Mouse (Mus musculus): ENCODE measurements around the gene Zc3h7b. TPM values are rescaled to one million over a fixed set of nuclear protein-coding genes. Genes with fewer than 3 reads are reported as not detected.
"Not testable (repeated sequence)": the region's sequence is repeated elsewhere in the genome, so short reads cannot be mapped to it uniquely, and the experiment has no call there.

Zc3h7b gene
- 9.8 and 10.0 TPM in 2 replicates for polyA plus RNA-seq (2016; fragmentation: Nextera tagmentation; extraction: Ambion mirVana)

DNA sequence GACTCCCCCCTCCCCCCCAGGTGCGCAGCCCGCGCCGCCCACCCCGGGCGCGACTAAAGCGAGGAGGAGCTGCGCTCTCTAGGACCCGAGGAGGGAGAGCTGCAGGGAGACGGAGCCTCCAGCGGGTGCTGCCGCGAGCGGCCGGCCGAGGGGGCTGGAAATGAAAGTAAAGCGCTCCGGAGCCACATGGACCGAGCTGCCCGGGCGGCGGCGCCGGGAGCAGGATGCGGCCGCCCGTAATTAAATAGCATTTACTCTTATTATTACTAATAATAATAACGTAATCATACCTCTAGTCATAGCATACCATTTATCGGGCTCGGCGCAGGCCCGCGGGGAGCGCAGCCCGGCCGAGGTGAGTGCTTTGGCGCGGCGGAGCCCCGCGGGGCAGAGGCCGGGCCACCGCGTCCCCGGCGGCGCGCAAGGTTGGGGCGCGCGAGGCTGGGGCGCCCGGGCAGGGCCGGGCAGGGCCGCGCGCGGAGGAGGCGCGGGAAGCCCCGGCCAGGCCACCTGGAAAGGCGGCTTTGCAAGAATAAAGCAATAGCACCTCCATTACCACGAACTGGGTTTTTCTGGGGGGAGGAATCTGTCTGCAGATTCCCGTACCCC lies at the start of gene Zc3h7b, which contains the start of gene Rangap1:
Gene Zc3h7b, plus strand, starts transcription at position 66 of the 609 bp plus-strand sequence.
Gene Rangap1, minus strand, starts transcription at position 539 of the 609 bp plus-strand sequence.
- H3K4me3 ChIP-seq = peak within 1 kb of the TSS; percentile 78
- peak within 1 kb of the TSS; percentile 84 for H3K9ac ChIP-seq
- H3K4me1 ChIP-seq = peaks cover 34% of the 10 kb centered on the region
- no peaks in the 10 kb centered on the region for H3K9me3 ChIP-seq (replicated peaks)
- under 1% methylated on average over 65 of the region's 65 CpGs for WGBS (ENCODE audit: insufficient replicate concordance)
- no peaks in the 10 kb centered on the region for H3K36me3 ChIP-seq
- H3K27me3 ChIP-seq (replicated peaks) = 0 out of 2 replicates have a peak, but pooled peaks cover 4% of the 10 kb centered on the region
- peak within 1 kb of the TSS; percentile 97 for H3K4me2 ChIP-seq
- peak; percentile 82 for ATAC-seq
- H3K27ac ChIP-seq = peak within 1 kb of the TSS; percentile 80

DNA sequence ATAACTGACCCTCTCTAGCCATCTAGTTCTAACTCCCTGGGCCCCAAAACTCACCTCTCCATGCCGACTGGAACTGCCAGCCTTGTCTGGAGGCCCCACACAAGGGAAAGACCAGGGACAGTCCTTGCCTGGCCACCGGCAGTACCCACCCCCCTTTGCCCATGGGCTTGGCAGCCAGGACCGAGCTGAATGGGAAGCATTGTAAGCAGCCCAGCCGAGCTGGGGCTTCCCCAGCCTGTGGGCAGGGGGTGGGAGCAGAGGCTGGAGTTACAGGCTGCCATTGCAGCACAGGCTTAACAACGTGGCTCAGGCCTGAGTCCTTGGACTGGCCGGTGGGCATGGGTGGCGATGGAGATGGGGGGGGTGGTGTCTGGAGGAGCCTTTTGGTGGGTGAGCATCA lies 47.7 kb upstream of the Zc3h7b start, which contains the start of gene Chadl:
Gene Chadl, minus strand, starts transcription at position 113 of the 400 bp plus-strand sequence.
- Histone ChIP-seq H3K4me3 (no peak within 1 kb of the TSS), H3K9me3 (replicated peaks) (no peaks in the 10 kb centered on the region), H3K9ac (no peak within 1 kb of the TSS), H3K36me3 (peaks cover 5% of the 10 kb centered on the region), H3K4me2 (no peak within 1 kb of the TSS), H3K27ac (no peak within 1 kb of the TSS), H3K27me3 (replicated peaks) (peaks cover 54% of the 10 kb centered on the region), H3K4me1 (peaks cover 19% of the 10 kb centered on the region)
- no peak for ATAC-seq
- WGBS (ENCODE audit: insufficient replicate concordance) = 56% methylated on average over 7 of the region's 7 CpGs

DNA sequence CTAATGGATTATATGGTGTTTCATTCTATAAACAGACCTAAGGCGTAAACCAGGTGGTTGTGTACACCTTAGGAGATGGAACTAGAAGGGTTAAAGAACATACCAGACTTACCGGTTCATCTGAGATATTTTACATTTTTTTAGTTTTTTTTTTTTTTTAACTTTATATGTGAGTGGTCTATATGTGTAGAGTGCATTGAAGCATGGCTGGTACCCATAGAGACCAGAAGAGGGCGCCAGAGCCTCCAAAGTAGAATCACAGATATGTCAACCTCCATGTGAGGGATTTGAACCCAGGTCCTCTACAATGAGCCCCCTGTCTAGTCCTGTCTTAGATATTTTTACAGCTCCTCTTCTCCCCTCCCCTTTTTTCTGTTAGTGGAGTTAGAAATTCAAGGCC lies 47.0 kb upstream of the Zc3h7b start:
- peaks cover 47% of the 10 kb centered on the region for H3K27me3 ChIP-seq (replicated peaks)
- ATAC-seq = no peak
- H3K9ac ChIP-seq = no peak overlapping the region
- H3K36me3 ChIP-seq = peaks cover 11% of the 10 kb centered on the region
- H3K4me3 ChIP-seq = no peak overlapping the region
- WGBS (ENCODE audit: insufficient replicate concordance) = 42% methylated on average over 3 of the region's 3 CpGs
- no peaks in the 10 kb centered on the region for H3K9me3 ChIP-seq (replicated peaks)
- H3K4me1 ChIP-seq = peaks cover 19% of the 10 kb centered on the region
- no peak overlapping the region for H3K4me2 ChIP-seq
- no peak overlapping the region for H3K27ac ChIP-seq

DNA sequence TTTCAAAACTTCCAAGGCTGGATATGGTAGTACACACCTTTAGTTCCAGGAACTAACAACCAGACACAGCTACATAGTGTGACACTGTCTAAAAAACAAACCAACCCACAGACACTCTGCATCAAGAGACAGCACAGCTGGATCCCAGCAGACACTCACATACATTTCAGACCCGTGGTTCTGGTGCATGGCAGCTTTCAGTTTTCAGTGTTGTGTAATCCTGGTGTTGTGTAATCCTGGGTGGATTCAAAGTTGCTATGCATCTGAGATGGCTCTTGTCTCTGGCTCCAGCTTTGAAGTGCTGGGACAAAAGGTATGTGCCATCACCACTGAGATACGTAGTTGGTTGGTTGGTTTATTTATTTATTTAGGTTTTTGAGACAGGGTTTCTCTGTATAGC lies 46.3 kb upstream of the Zc3h7b start:
- Histone ChIP-seq H3K27me3 (replicated peaks) (peaks cover 40% of the 10 kb centered on the region), H3K9me3 (replicated peaks) (no peaks in the 10 kb centered on the region), H3K36me3 (peaks cover 18% of the 10 kb centered on the region), H3K4me2 (no peak overlapping the region), H3K27ac (no peak overlapping the region), H3K9ac (no peak overlapping the region), H3K4me1 (peaks cover 20% of the 10 kb centered on the region), H3K4me3 (no peak overlapping the region)
- WGBS (ENCODE audit: insufficient replicate concordance) = 38% methylated on average over 2 of the region's 2 CpGs
- ATAC-seq = no peak

DNA sequence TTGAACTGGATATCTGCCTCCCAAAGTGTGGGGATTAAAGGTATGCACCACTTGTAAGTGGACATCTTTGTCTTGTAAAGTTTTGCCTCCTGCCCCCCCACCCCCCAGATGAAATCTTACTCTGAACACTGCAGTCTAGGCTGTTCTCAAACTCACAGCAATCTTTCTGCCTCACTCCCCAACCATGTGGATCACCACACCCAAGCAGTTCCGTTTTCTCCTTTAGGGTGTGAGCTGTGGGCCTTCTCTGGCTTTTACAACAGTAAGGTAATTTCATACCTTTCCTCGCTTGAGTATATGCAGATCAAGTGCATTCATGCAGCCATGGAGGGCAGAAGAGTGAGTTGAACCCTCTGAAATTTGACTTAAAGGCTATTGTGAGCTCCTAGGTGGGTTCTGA lies 44.7 kb upstream of the Zc3h7b start:
- no peak overlapping the region for H3K4me2 ChIP-seq
- H3K9ac ChIP-seq = no peak overlapping the region
- H3K27me3 ChIP-seq (replicated peaks) = peaks cover 24% of the 10 kb centered on the region
- H3K4me1 ChIP-seq = peaks cover 5% of the 10 kb centered on the region; the same call in 1 of the 2 replicates
- WGBS (ENCODE audit: insufficient replicate concordance) = 25% methylated on average over 2 of the region's 2 CpGs
- peaks cover 34% of the 10 kb centered on the region for H3K36me3 ChIP-seq
- no peak overlapping the region for H3K27ac ChIP-seq
- ATAC-seq = no peak
- no peak overlapping the region for H3K4me3 ChIP-seq
- H3K9me3 ChIP-seq (replicated peaks) = no peaks in the 10 kb centered on the region

DNA sequence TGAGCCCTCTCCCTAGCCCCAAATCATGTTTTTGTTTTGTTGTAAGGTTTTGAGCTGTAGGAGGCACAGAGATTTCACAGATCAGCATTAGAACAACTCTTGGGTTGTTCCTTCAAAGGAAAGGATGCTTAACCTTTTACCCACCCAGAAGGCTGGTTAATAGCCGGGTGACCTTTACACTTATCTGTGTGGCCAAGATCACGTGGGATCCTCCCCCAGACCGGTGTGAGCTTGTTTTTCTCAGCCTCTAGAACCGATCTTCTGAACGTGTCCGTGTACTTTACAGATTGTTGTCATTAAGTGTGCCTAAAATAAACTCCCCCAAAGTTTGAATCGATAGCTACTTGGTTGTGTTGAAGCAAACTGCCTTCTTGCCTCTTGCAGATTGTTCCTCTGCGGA lies 44.3 kb upstream of the Zc3h7b start:
- WGBS (ENCODE audit: insufficient replicate concordance) = 53% methylated on average over 8 of the region's 8 CpGs
- Histone ChIP-seq H3K27ac (no peak overlapping the region), H3K4me3 (no peak overlapping the region), H3K9ac (no peak overlapping the region), H3K27me3 (replicated peaks) (peaks cover 20% of the 10 kb centered on the region), H3K9me3 (replicated peaks) (no peaks in the 10 kb centered on the region), H3K4me1 (peaks cover 5% of the 10 kb centered on the region; the same call in 1 of the 2 replicates), H3K36me3 (peaks cover 39% of the 10 kb centered on the region), H3K4me2 (no peak overlapping the region)
- no peak for ATAC-seq

DNA sequence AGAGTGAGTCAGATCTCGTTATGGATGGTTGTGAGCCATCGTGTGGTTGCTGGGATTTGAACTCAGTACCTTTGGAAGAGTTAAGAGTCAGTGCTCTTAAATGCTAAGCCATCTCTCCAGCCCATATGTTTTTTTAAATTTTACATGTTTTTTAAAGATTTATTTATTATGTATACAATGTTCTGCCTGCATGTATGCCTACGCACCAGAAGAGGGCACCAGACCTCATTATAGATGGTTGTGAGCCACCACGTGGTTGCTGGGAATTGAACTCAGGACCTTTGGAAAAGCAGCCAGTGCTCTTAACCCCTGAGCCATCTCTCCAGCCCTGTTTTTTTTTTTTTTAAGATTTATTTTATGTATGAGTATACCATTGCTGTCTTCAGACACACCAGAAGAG lies 43.5 kb upstream of the Zc3h7b start:
- not testable (repeated sequence) for ATAC-seq; H3K9ac ChIP-seq; H3K4me1 ChIP-seq; H3K27ac ChIP-seq; H3K9me3 ChIP-seq (replicated peaks); H3K4me2 ChIP-seq; H3K4me3 ChIP-seq
- Histone ChIP-seq H3K27me3 (replicated peaks) (peaks cover 12% of the 10 kb centered on the region), H3K36me3 (peaks cover 46% of the 10 kb centered on the region)
- whole genome bisulfite sequencing (ENCODE audit: insufficient replicate concordance) = 74% methylated on average over 4 of the region's 4 CpGs

DNA sequence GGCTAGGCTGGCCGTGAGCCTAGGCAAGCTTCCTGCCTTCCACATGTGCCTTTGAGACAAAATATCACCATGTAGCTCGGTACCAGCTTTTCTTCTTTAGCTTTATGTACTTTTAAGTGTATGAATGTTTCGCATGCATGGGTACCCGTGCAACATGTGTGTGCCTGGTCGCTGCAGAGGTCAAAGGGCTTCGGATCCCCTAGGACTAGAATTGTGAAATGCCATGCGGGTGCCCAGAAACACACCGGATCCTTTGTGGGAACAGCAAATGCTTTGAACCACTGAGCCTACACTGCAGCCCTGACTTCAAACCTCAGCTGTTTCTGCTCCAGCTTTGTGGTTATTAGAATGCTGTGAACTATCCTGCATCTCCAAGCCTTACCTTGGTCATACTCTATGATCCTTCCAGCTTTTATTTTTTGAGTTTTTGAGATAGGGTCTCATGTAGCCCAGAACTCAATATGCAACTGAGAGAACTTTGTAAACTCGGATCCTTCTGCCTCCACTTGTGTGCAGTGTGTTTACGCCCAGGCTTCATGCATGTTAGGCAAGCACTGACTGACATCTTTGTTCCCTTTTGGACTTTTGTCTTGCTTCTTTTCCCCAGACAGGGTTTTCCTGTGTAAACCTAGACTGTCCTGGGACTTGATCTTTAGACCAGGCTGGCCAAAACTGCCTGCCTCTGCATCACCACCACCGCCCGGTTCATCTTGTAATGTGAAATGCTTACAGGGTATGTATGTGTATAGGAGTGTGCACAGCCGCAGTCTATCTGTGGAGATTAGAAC lies 42.4 kb upstream of the Zc3h7b start:
- no peaks in the 10 kb centered on the region for H3K9me3 ChIP-seq (replicated peaks)
- 84% methylated on average over 13 of the region's 13 CpGs for WGBS (ENCODE audit: insufficient replicate concordance)
- peaks cover 1% of the 10 kb centered on the region for H3K27me3 ChIP-seq (replicated peaks)
- peaks cover 58% of the 10 kb centered on the region for H3K36me3 ChIP-seq
- H3K9ac ChIP-seq = no peak overlapping the region
- no peak overlapping the region for H3K4me3 ChIP-seq
- H3K27ac ChIP-seq = 0 out of 2 replicates have a peak overlapping the region, but pooled peaks have one; percentile 7
- no peak overlapping the region for H3K4me2 ChIP-seq
- ATAC-seq = no peak
- H3K4me1 ChIP-seq = peaks cover 5% of the 10 kb centered on the region; the same call in 1 of the 2 replicates

DNA sequence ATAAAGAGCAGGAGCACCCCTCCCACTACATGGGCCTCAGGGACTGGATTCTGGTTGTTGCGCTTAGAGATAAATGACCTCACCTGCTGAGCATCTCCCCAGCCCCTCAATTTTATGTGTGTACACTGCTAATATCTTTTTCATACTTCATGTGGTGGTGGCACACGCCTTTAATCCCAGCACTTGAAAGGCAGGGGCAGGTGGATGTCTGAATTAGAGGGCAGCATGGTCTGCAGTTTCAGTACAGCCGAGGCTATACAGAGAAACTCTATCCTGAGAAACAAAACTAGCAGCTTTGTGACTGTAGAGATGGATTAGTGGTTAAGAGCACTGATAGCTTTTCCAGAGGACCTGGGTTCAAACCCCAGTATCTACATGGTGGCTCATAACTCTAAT lies 41.8 kb upstream of the Zc3h7b start:
- Histone ChIP-seq H3K27me3 (replicated peaks) (no peaks in the 10 kb centered on the region), H3K9ac (no peak overlapping the region), H3K27ac (0 out of 2 replicates have a peak overlapping the region, but pooled peaks have one; percentile 9), H3K36me3 (peaks cover 64% of the 10 kb centered on the region), H3K4me3 (no peak overlapping the region), H3K9me3 (replicated peaks) (no peaks in the 10 kb centered on the region), H3K4me1 (peaks cover 5% of the 10 kb centered on the region; the same call in 1 of the 2 replicates), H3K4me2 (no peak overlapping the region)
- 85% methylated on average over 3 of the region's 3 CpGs for WGBS (ENCODE audit: insufficient replicate concordance)
- ATAC-seq = no peak

DNA sequence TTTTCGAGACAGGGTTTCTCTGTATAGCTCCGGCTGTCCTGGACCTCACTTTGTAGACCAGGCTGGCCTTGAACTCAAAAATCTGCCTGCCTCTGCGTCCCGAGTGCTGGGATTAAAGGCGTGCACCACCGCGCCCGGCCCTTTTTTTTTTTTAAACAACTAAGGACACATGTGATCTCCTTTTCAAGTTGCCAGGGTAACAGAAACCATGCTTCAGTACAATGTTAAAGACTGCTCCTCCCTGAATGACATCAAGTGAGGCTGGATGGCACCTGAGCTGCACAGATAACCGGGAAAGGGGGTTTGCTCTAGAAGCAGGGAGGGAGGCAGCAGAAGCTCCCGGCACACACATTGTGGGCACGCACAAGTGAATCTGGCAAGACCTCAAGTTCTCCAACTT lies 35.9 kb upstream of the Zc3h7b start:
- Histone ChIP-seq H3K27ac (no peak overlapping the region), H3K4me2 (no peak overlapping the region), H3K9ac (no peak overlapping the region), H3K4me1 (no peaks in the 10 kb centered on the region), H3K9me3 (replicated peaks) (no peaks in the 10 kb centered on the region), H3K36me3 (peaks cover 100% of the 10 kb centered on the region), H3K27me3 (replicated peaks) (no peaks in the 10 kb centered on the region), H3K4me3 (no peak overlapping the region)
- WGBS (ENCODE audit: insufficient replicate concordance) = 80% methylated on average over 11 of the region's 11 CpGs
- no peak for ATAC-seq

DNA sequence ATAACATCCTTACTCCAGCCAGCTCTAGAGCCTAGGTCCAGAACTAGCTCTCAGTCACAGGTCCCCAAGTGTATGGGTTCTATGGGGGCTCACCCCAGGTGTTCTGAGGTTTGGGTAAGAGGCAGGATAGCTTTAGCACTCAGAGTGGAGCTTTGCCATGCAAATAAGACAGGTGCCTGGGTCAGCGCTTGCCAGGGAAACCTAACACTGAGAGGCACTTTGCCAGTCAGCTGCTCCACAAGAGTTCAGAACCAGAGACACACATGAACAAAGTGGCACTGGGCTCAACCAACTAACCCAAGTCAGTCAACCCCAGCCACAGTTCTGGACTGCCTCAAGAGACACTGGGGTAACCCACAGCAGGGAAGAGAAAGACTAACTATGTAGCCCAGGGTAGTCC lies 35.2 kb upstream of the Zc3h7b start:
- Histone ChIP-seq H3K27me3 (replicated peaks) (no peaks in the 10 kb centered on the region), H3K4me3 (no peak overlapping the region), H3K27ac (no peak overlapping the region), H3K36me3 (peaks cover 97% of the 10 kb centered on the region), H3K4me2 (no peak overlapping the region), H3K4me1 (no peaks in the 10 kb centered on the region), H3K9ac (no peak overlapping the region), H3K9me3 (replicated peaks) (no peaks in the 10 kb centered on the region)
- 96% methylated on average over 1 of the region's 1 CpGs for WGBS (ENCODE audit: insufficient replicate concordance)
- ATAC-seq = no peak

DNA sequence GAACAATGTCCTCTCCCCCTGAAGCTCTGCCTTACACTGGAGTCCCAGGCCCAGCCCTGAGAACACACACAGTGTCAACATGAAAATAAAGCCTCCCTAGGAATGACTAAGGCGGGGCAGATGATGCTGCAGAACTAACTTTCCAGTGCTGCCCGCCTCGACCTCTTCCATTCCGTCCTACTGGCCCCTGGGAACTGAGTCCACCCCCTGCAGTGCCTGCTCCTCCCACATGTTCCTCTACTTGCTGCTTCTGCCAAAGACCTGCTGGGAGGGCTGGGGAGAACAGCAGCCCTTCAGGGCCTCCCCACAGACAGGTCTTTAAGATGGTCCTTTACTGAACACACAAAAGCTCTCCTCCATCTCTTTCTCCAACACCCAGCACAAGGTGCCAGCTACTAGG lies 34.1 kb upstream of the Zc3h7b start:
- H3K9me3 ChIP-seq (replicated peaks) = no peaks in the 10 kb centered on the region
- no peak for ATAC-seq
- no peaks in the 10 kb centered on the region for H3K4me1 ChIP-seq
- no peak overlapping the region for H3K4me3 ChIP-seq
- no peaks in the 10 kb centered on the region for H3K27me3 ChIP-seq (replicated peaks)
- no peak overlapping the region for H3K4me2 ChIP-seq
- peaks cover 97% of the 10 kb centered on the region for H3K36me3 ChIP-seq
- H3K27ac ChIP-seq = no peak overlapping the region
- no peak overlapping the region for H3K9ac ChIP-seq
- WGBS (ENCODE audit: insufficient replicate concordance) = 93% methylated on average over 4 of the region's 4 CpGs

Measured in liver, embryonic 12.5 days (tissue).